Mouse (Mus musculus) cerebellum, adult 18-20 months (tissue): ENCODE data around the gene Ttc28.

Experiments
- DNase-seq, 2 experiments: peaks; one replicate each; pipeline ENCODE4 v3.0.0; 2021

Ttc28 gene

GRCm38 (mm10) chr5:111012064-111012463 is 132.5 kb downstream of the Ttc28 start:
- no peak for DNase-seq

DNA sequence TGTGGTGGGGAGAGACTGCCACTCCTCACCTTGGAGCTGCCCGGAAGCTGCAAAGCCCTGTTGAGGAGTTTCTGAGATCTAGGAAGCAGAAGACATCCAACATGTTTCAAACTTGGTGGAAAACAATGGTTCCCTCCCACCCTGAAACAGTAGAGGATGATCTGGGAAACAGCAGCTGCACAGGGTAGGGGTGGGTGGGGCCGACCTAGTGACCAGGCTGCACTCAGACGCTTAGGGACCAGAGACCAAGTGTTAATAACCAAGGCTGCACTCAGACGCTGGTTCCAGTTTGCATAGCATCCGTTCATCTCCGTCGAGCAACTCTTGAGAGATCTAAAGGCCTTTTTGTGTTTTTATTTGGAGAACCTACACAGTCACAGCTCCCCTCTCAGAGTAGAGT is 133.0 kb downstream of the Ttc28 start:
- DNase-seq, result no peak

DNA sequence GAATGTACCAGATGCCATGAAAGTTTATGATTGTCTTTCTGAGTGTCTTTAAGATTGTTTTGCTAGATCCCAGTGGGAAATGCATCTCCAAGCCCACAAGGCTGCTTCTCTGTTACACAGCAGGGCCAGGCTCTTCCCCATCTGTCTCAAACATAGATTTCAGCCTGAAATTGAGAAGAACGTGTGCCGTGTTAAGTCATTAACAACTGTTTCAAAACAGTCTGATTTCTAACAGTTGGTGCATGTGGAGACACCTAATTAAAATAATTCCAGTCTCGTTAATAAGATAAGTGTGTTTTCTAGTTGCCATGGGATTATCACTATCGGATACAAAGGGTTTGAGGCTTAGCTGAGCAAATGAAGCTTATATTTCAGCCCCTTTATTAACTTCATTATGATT is 135.4 kb downstream of the Ttc28 start:
- no peak for DNase-seq

GRCm38 (mm10) chr5:111017319-111017718 is 137.7 kb downstream of the Ttc28 start:
- DNase-seq, result no peak

GRCm38 (mm10) chr5:111022339-111022738 is 142.7 kb downstream of the Ttc28 start:
- DNase-seq, result no peak

- DNase-seq, result no peak
Observed at GRCm38 (mm10) chr5:111022940-111023339, 143.3 kb downstream of the Ttc28 start.

GRCm38 (mm10) chr5:111024621-111025020 is 145.0 kb downstream of the Ttc28 start:
- no peak for DNase-seq

DNA sequence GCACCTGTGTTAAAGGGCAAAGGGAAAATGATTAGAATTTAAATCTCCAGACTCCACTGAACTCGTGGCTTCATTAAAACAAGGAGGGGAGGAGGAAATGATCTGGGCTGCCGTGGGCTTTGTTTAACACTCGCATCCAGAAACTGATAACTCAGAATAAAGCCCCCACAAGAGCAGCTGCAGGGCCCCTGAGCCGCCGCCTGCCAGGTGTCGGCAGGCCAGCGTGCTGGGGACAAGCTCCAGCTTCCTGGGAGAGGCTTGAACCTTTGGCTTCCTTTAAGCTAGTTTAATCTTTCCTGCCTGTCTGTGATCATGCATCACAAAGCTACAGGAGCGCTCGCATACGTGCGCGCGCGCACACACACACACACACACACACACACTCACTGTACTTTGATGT is 145.9 kb downstream of the Ttc28 start:
- DNase-seq, result no peak

DNA sequence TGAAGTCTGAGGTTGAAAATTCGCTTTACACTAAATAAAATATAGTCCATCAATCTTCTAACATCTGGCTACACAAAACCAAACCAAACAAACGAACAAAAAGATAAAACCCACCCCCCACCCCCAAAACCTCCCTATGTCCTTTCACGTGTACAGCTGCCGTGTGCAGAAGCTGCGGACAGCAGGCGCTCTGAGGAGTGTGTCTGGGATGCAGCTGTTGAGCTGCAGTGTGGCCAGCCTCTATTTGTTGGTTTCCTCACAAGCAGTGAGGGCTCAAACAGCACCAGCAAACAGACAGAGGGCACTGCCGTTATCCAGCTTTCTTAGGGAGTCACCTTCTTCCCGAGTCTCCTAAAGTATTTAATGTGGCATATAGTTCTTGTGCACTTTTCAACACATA is 146.6 kb downstream of the Ttc28 start:
- no peak for DNase-seq

- no peak for DNase-seq
Observed at GRCm38 (mm10) chr5:111028340-111028739, 148.7 kb downstream of the Ttc28 start.

DNA sequence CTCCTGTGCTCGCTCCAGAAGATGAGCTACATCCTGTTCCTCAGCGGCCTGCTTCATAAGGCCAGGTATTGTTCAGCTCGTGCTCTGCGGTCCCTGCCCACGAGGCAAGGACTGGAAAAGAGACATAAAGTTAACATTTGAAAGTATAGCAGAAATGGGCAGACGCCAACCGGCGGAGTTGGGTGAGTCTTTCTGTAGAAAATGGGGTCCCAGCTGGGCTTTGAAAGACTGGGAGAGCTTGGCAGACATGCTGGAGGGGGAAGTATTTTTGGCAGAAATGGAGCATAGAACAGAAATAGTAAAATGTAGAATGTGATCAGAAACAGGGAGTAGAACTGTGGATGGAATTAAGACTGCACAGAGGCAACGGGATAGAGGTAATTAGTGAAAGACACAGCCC is 149.3 kb downstream of the Ttc28 start:
- no peak for DNase-seq

GRCm38 (mm10) chr5:111032687-111033295 is 153.2 kb downstream of the Ttc28 start:
- DNase-seq, result no peak

DNA sequence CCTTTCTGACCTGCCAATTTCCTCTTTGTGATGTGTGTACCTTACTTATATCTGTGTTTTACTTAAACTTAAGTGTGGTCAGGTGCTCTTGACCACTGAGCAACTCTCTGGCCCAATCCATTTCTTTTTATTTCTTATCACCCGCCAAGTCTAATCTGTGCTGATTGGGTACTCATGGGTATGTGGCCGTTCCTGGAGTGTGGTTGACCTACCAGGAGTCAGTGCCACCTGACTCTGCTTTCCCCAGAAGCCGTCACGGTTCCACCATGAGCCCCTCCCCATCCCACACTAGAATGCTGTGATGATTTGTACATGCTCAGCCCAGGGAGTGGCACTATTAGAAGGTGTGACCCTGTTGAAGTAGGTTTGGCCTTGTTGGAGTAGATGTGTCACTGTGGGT is 153.9 kb downstream of the Ttc28 start:
- no peak for DNase-seq

GRCm38 (mm10) chr5:111037123-111037748 is 157.6 kb downstream of the Ttc28 start:
- DNase-seq, result no peak

DNA sequence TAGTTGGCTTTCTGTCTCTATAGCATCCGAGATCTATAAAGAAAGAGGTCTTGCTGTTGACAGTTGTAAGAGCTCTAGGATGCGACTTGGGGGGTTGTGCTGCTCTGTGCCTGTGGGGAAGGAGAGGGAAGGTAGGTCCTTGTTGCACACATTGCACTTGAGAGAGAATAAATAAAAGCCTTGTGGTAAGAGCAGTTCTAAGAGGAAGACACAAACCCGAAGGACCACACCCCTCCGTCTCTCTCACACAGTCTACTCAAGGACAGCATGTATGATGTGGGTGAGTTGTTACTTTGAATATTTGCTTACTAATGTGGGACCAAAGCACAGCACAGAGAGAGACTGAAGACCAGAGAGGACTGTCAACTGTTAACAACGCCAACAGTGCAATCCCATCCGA is 160.2 kb downstream of the Ttc28 start:
- no peak for DNase-seq

DNA sequence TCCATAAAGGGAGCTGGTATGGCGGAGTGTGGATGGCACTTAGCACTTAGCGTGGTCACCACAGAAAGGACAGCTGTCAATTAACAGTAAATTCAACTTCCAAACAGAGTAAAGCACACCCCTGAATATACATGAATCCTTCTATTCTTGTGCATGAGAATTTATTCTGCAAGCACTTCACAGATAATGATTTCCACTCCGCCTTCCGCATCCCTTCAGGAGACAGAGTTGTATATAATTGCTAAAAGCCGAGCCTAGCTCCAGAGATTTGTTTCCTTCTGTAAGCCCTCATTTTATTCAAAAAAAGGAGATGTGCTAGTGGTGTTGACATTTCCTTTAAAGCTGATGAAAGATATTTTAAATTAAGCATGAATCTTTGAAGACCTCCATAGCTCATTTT is 162.3 kb downstream of the Ttc28 start:
- no peak for DNase-seq

DNA sequence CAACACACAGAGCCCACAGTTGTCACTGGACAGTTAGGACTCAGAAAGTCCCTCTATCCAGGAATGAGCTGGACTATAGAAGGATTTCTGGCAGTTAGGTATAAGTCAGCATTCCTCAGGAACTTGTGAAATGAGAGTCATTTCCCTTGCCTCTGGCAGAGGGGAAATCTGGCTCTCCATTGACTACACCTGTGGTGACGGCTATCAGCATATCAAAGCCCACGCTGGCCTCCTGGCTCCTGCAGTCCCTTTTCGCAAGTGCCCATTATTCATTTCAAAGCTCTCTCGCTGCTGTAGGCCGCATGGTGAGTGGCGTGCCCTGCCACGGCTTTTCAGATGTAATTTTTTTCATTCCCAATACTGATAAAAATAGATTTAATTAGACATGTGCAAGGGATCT is 164.6 kb downstream of the Ttc28 start:
- no peak for DNase-seq

DNA sequence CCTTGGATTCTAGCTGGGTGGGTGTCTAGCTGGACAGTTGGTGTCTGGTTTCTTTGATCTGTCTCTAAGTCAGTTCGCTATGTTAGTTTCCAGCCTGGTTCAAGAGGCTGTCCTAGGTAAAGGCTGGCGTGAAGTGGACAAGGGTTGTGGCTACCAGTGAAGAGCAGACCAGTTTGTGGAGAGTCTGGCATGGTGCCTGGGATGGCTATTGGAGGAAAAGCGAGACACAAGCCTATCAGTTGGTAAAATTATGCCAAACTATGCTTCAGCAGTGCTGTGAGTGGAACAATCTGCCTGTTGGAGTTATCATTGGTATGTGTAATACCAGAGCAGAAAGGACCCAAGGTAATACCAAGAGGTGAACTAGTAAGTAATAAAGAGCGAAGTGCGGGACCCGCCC is 166.8 kb downstream of the Ttc28 start:
- DNase-seq, result no peak

DNA sequence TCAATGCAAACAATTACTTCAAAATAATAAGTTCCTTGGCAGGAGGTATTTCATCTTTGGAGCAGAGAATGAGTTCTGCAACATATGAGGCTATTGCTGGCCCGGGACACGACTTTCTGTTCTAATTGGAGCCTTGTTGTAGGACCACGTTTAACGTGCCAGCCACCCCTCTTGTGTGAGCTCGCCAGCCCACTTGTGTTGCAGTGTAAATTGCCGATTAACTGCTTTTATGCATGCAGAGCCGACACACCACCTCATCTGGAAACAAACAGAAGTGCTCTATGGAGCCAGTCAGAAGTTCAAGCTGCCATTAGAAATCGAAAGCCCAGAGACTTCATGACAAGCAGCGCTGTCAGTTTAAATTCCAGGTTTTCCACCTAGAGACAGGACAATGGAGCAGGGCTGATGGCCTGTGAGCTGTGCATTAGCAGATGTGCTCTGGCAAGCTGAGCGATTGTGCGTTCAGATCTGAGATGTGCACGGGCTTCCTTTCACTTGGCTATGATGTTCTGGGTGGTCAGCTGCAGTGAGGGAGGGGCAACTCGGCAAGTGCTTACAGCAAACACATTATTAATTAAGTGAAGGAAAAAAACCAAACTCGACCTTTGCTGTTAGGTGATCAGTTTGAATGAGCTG is 167.4 kb downstream of the Ttc28 start:
- DNase-seq, result no peak

- DNase-seq, result no peak
Observed at GRCm38 (mm10) chr5:111048036-111048435, 168.4 kb downstream of the Ttc28 start.

- no peak for DNase-seq
Observed at GRCm38 (mm10) chr5:111049584-111049983, 170.0 kb downstream of the Ttc28 start.

DNA sequence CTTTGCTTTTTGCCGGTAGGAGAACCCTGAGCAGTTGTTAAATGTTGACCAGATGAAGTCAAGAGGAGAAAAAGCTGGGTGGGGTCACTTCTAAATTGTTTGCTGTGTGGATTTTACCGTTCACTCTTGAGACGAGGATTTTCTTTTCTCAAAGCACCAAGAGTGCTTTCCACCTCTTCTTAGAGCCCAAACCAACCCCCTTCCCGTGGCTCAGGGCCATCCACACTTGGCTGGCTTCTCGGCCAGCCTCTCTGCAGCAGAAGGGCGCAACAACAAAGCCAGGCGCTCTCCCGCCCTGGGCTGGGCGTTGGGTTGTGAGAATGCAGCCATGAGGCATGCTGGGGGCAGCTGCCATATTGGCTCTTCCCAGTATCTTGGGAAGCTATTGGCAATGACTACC is 170.5 kb downstream of the Ttc28 start:
- DNase-seq, result peak; percentile 53 to 55

- DNase-seq, result no peak
Observed at GRCm38 (mm10) chr5:111054380-111054779, 174.8 kb downstream of the Ttc28 start.

DNA sequence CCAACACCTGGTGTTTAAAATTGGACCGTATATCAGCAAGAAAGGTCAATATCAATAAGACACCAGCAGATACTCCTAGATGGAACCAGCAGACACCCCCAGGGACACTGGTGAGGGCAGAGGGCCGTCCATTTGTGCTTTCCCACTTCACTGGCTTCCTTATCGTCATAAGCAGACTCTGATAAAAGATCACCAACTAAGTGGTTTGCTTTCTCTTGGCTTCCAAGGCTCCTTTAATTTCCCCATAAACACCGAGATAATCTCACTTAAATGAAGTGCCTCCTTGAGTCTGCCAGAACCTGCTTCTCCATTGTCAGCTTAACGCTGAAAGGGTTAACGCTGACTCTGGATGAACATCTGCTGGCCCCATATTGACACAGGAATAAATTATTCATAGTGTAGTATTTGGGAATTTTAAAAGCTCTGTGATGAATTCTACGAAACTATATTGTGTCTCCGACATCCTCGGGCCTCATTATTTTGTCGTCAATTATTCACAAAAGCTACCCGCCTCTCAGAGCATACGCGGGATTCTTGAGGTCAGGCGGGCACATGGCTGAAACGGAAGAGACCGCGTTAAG is 175.3 kb downstream of the Ttc28 start:
- no peak for DNase-seq
